Mouse (Mus musculus): Measurements from ENCODE around the gene Mttp.

Mttp gene

GRCm38 (mm10) chr3:138051431-138051830 is 93.3 kb downstream of the Mttp start:
- no peak for DNase-seq (ENCODE audit: low read depth)

GRCm38 (mm10) chr3:138050772-138051171 is 94.0 kb downstream of the Mttp start:
- no peak for DNase-seq (ENCODE audit: low read depth)

GRCm38 (mm10) chr3:138049555-138049954 is 95.2 kb downstream of the Mttp start:
- no peak for DNase-seq (ENCODE audit: low read depth)

GRCm38 (mm10) chr3:138043316-138043715 is 101.5 kb downstream of the Mttp start:
- DNase-seq (ENCODE audit: low read depth): no peak

- no peak for DNase-seq (ENCODE audit: low read depth)
These were observed 103.0 kb downstream of the Mttp start for GRCm38 (mm10) chr3:138041591-138042301.

- DNase-seq (ENCODE audit: low read depth): no peak
These were observed 103.8 kb downstream of the Mttp start for GRCm38 (mm10) chr3:138040938-138041337.

Data from c-Kit-positive CD71-positive TER-119-negative erythroid progenitor cells, embryonic 14.5 days (primary cell).